Mouse (Mus musculus) bone marrow macrophage, adult 2 months (primary cell): Measurements from ENCODE around the gene Prpf6.

ENCODE experiments used
- CTCF ChIP-seq: IDR thresholded peaks from 2 replicates; pipeline ENCODE4 v1.5.1; 2012; ENCODE audit warnings: low read depth, mild to moderate bottlenecking, low read length, moderate library complexity
- POLR2A ChIP-seq: IDR thresholded peaks from 2 replicates; pipeline ENCODE4 v1.6.1; 2012; ENCODE audit warnings: mild to moderate bottlenecking, low read depth, low read length, borderline replicate concordance

- TF ChIP-seq POLR2A, result no peak
- TF ChIP-seq CTCF, result no peak
Observed at GRCm38 (mm10) chr2:181600828-181601750, 9.4 kb downstream of the Prpf6 start.
